Mouse (Mus musculus): ENCODE measurements around the gene Rec8. TPM values are rescaled to one million over a fixed set of nuclear protein-coding genes. Genes with fewer than 3 reads are reported as not detected.

Gene Rec8
- 6.2 and 8.1 TPM in 2 replicates for polyA plus RNA-seq (2014; fragmentation: Nextera tagmentation; extraction: Ambion mirVana)

- H3K4me3 ChIP-seq (ENCODE audit: low read depth, low read length), result peak within 1 kb of the TSS; percentile 25
- H3K36me3 ChIP-seq (ENCODE audit: control insufficient read depth, insufficient read depth, low read length), result no peaks in the 10 kb centered on the region
- ATAC-seq (replicated peaks; ENCODE audit: low FRiP score, low TSS enrichment, low read depth) (peak; percentile 88), DNase-seq (ENCODE audit: low spot score) (peak; percentile 66)
- no peak within 1 kb of the TSS for H3K9ac ChIP-seq (ENCODE audit: low read length)
- 8% methylated on average over 21 of the region's 21 CpGs for WGBS
- H3K9me3 ChIP-seq (ENCODE audit: control insufficient read depth, low read length), result no peaks in the 10 kb centered on the region
- H3K4me1 ChIP-seq (replicated peaks; ENCODE audit: control insufficient read depth, insufficient read depth, low read length), result no peaks in the 10 kb centered on the region; the same call in 1 of the 2 replicates
- peak within 1 kb of the TSS; percentile 43 for H3K4me2 ChIP-seq (ENCODE audit: low read length)
- H3K27me3 ChIP-seq (replicated peaks; ENCODE audit: control insufficient read depth, insufficient read depth, low read length), result no peaks in the 10 kb centered on the region
- no peak within 1 kb of the TSS for H3K27ac ChIP-seq (ENCODE audit: low read depth)
Observed at GRCm38 (mm10) chr14:55617822-55618221, at the start of gene Rec8. Gene Rec8, plus strand, starts transcription at chr14:55618037.

GRCm38 (mm10) chr14:55570588-55570987, 47.2 kb upstream of the Rec8 start:
- WGBS, result 81% methylated on average over 2 of the region's 2 CpGs
- no peaks in the 10 kb centered on the region for H3K27me3 ChIP-seq (replicated peaks; ENCODE audit: control insufficient read depth, insufficient read depth, low read length)
- no peak overlapping the region for H3K27ac ChIP-seq (ENCODE audit: low read depth)
- peaks cover 45% of the 10 kb centered on the region for H3K36me3 ChIP-seq (ENCODE audit: control insufficient read depth, insufficient read depth, low read length)
- no peak overlapping the region for H3K4me2 ChIP-seq (ENCODE audit: low read length)
- DNase-seq (ENCODE audit: low spot score), result no peak
- no peak overlapping the region for H3K9ac ChIP-seq (ENCODE audit: low read length)
- no peaks in the 10 kb centered on the region; the same call in 1 of the 2 replicates for H3K4me1 ChIP-seq (replicated peaks; ENCODE audit: control insufficient read depth, insufficient read depth, low read length)
- H3K9me3 ChIP-seq (ENCODE audit: control insufficient read depth, low read length), result no peaks in the 10 kb centered on the region
- no peak overlapping the region for H3K4me3 ChIP-seq (ENCODE audit: low read depth, low read length)
- ATAC-seq (replicated peaks; ENCODE audit: low FRiP score, low TSS enrichment, low read depth), result no peak

- H3K4me1 ChIP-seq (replicated peaks; ENCODE audit: control insufficient read depth, insufficient read depth, low read length), result no peaks in the 10 kb centered on the region; the same call in 1 of the 2 replicates
- H3K27me3 ChIP-seq (replicated peaks; ENCODE audit: control insufficient read depth, insufficient read depth, low read length), result no peaks in the 10 kb centered on the region
- no peak overlapping the region for H3K27ac ChIP-seq (ENCODE audit: low read depth)
- DNase-seq (ENCODE audit: low spot score) (no peak), ATAC-seq (replicated peaks; ENCODE audit: low FRiP score, low TSS enrichment, low read depth) (no peak)
- no peak overlapping the region for H3K4me2 ChIP-seq (ENCODE audit: low read length)
- H3K36me3 ChIP-seq (ENCODE audit: control insufficient read depth, insufficient read depth, low read length), result peaks cover 33% of the 10 kb centered on the region
- H3K9me3 ChIP-seq (ENCODE audit: control insufficient read depth, low read length), result no peaks in the 10 kb centered on the region
- no peak overlapping the region for H3K9ac ChIP-seq (ENCODE audit: low read length)
- H3K4me3 ChIP-seq (ENCODE audit: low read depth, low read length), result no peak overlapping the region
Observed at GRCm38 (mm10) chr14:55571760-55572159, 46.1 kb upstream of the Rec8 start.

- H3K4me2 ChIP-seq (ENCODE audit: low read length), result no peak within 1 kb of the TSS
- H3K27ac ChIP-seq (ENCODE audit: low read depth), result no peak within 1 kb of the TSS
Observed at GRCm38 (mm10) chr14:55575302-55575701, 42.5 kb upstream of the Rec8 start, which contains the start of gene Fitm1. Gene Fitm1, plus strand, starts transcription at chr14:55575617.

GRCm38 (mm10) chr14:55575711-55576110, 42.1 kb upstream of the Rec8 start:
- Histone ChIP-seq H3K36me3 (ENCODE audit: control insufficient read depth, insufficient read depth, low read length) (peaks cover 10% of the 10 kb centered on the region; the same call in 1 of the 2 replicates), H3K4me1 (replicated peaks; ENCODE audit: control insufficient read depth, insufficient read depth, low read length) (peaks cover 8% of the 10 kb centered on the region), H3K27me3 (replicated peaks; ENCODE audit: control insufficient read depth, insufficient read depth, low read length) (no peaks in the 10 kb centered on the region), H3K4me3 (ENCODE audit: low read depth, low read length) (no peak overlapping the region), H3K9me3 (ENCODE audit: control insufficient read depth, low read length) (no peaks in the 10 kb centered on the region), H3K4me2 (ENCODE audit: low read length) (no peak overlapping the region), H3K9ac (ENCODE audit: low read length) (no peak overlapping the region), H3K27ac (ENCODE audit: low read depth) (no peak overlapping the region)
- 70% methylated on average over 13 of the region's 13 CpGs for WGBS
- DNase-seq (ENCODE audit: low spot score), result no peak
- ATAC-seq (replicated peaks; ENCODE audit: low FRiP score, low TSS enrichment, low read depth), result no peak

More at GRCm38 (mm10) chr14:55575302-55575701, 42.5 kb upstream of the Rec8 start, which contains the start of gene Fitm1:
- Histone ChIP-seq H3K4me1 (replicated peaks; ENCODE audit: control insufficient read depth, insufficient read depth, low read length) (peaks cover 8% of the 10 kb centered on the region), H3K36me3 (ENCODE audit: control insufficient read depth, insufficient read depth, low read length) (peaks cover 6% of the 10 kb centered on the region; the same call in 1 of the 2 replicates), H3K27me3 (replicated peaks; ENCODE audit: control insufficient read depth, insufficient read depth, low read length) (no peaks in the 10 kb centered on the region), H3K4me3 (ENCODE audit: low read depth, low read length) (no peak within 1 kb of the TSS), H3K9me3 (ENCODE audit: control insufficient read depth, low read length) (no peaks in the 10 kb centered on the region), H3K9ac (ENCODE audit: low read length) (no peak within 1 kb of the TSS)
- ATAC-seq (replicated peaks; ENCODE audit: low FRiP score, low TSS enrichment, low read depth), result no peak
- 75% methylated on average over 8 of the region's 8 CpGs for WGBS
- DNase-seq (ENCODE audit: low spot score), result no peak

- H3K36me3 ChIP-seq (ENCODE audit: control insufficient read depth, insufficient read depth, low read length), result peaks cover 17% of the 10 kb centered on the region
- DNase-seq (ENCODE audit: low spot score) (no peak), ATAC-seq (replicated peaks; ENCODE audit: low FRiP score, low TSS enrichment, low read depth) (no peak)
- H3K4me1 ChIP-seq (replicated peaks; ENCODE audit: control insufficient read depth, insufficient read depth, low read length), result peaks cover 8% of the 10 kb centered on the region
- H3K4me3 ChIP-seq (ENCODE audit: low read depth, low read length), result no peak overlapping the region
- H3K27ac ChIP-seq (ENCODE audit: low read depth), result no peak overlapping the region
- WGBS, result 76% methylated on average over 16 of the region's 16 CpGs
- no peak overlapping the region for H3K4me2 ChIP-seq (ENCODE audit: low read length)
- H3K9ac ChIP-seq (ENCODE audit: low read length), result no peak overlapping the region
- H3K27me3 ChIP-seq (replicated peaks; ENCODE audit: control insufficient read depth, insufficient read depth, low read length), result no peaks in the 10 kb centered on the region
- no peaks in the 10 kb centered on the region for H3K9me3 ChIP-seq (ENCODE audit: control insufficient read depth, low read length)
Observed at GRCm38 (mm10) chr14:55576376-55576775, 41.5 kb upstream of the Rec8 start.

- ATAC-seq (replicated peaks; ENCODE audit: low FRiP score, low TSS enrichment, low read depth) (peak; percentile 91), DNase-seq (ENCODE audit: low spot score) (peak; percentile 85)
- Histone ChIP-seq H3K4me1 (replicated peaks; ENCODE audit: control insufficient read depth, insufficient read depth, low read length) (peaks cover 8% of the 10 kb centered on the region), H3K9me3 (ENCODE audit: control insufficient read depth, low read length) (no peaks in the 10 kb centered on the region), H3K4me3 (ENCODE audit: low read depth, low read length) (peak within 1 kb of the TSS; percentile 93), H3K27ac (ENCODE audit: low read depth) (peak within 1 kb of the TSS; percentile 65), H3K4me2 (ENCODE audit: low read length) (peak within 1 kb of the TSS; percentile 87), H3K36me3 (ENCODE audit: control insufficient read depth, insufficient read depth, low read length) (peaks cover 23% of the 10 kb centered on the region), H3K27me3 (replicated peaks; ENCODE audit: control insufficient read depth, insufficient read depth, low read length) (no peaks in the 10 kb centered on the region), H3K9ac (ENCODE audit: low read length) (peak within 1 kb of the TSS; percentile 77)
- WGBS, result under 1% methylated on average over 32 of the region's 32 CpGs
Observed at GRCm38 (mm10) chr14:55577871-55578667, 39.8 kb upstream of the Rec8 start, which contains the start of gene Psme1. Gene Psme1, plus strand, starts transcription at chr14:55578123.

GRCm38 (mm10) chr14:55578668-55579269, 39.1 kb upstream of the Rec8 start:
- Histone ChIP-seq H3K4me3 (ENCODE audit: low read depth, low read length) (peak overlapping the region; percentile 93), H3K27me3 (replicated peaks; ENCODE audit: control insufficient read depth, insufficient read depth, low read length) (no peaks in the 10 kb centered on the region), H3K27ac (ENCODE audit: low read depth) (peak overlapping the region; percentile 65), H3K4me2 (ENCODE audit: low read length) (peak overlapping the region; percentile 87), H3K9me3 (ENCODE audit: control insufficient read depth, low read length) (no peaks in the 10 kb centered on the region), H3K36me3 (ENCODE audit: control insufficient read depth, insufficient read depth, low read length) (peaks cover 23% of the 10 kb centered on the region), H3K4me1 (replicated peaks; ENCODE audit: control insufficient read depth, insufficient read depth, low read length) (peaks cover 8% of the 10 kb centered on the region), H3K9ac (ENCODE audit: low read length) (peak overlapping the region; percentile 77)
- 23% methylated on average over 6 of the region's 6 CpGs for WGBS
- no peak for DNase-seq (ENCODE audit: low spot score)
- peak; percentile 43 for ATAC-seq (replicated peaks; ENCODE audit: low FRiP score, low TSS enrichment, low read depth)

Data from intestine, embryonic 14.5 days (tissue).